Mouse (Mus musculus) C2C12 (cell line): ENCODE results near the gene Adm2.

Source experiments
- CEBPB ChIP-seq: IDR thresholded peaks from one replicate; pipeline ENCODE4 v1.6.1; 2011; ENCODE audit warnings: low read depth, mild to moderate bottlenecking, control low read depth, moderate library complexity
- CTCF ChIP-seq: IDR thresholded peaks from one replicate; pipeline ENCODE4 v1.5.1; 2011; ENCODE audit not compliant: control insufficient read depth, insufficient read depth, insufficient read length
- FOSL1 ChIP-seq: IDR thresholded peaks from one replicate; pipeline ENCODE4 v1.8.0; 2011; ENCODE audit warnings: mild to moderate bottlenecking, low read length; ENCODE audit not compliant: poor library complexity, insufficient read depth, severe bottlenecking
- MAX ChIP-seq: IDR thresholded peaks from one replicate; pipeline ENCODE4 v1.6.1; 2011; ENCODE audit warnings: mild to moderate bottlenecking, control low read depth
- MYOD1 ChIP-seq: IDR thresholded peaks from one replicate; pipeline ENCODE4 v1.6.1; 2011; ENCODE audit warnings: low read depth; ENCODE audit not compliant: control insufficient read depth, insufficient read length
- MYOG ChIP-seq: IDR thresholded peaks from one replicate; pipeline ENCODE4 v1.6.1; 2011; ENCODE audit not compliant: control insufficient read depth, insufficient read length; ENCODE audit errors: extremely low read depth
- USF1 ChIP-seq: IDR thresholded peaks from one replicate; pipeline ENCODE4 v1.6.1; 2011; ENCODE audit warnings: low read depth, mild to moderate bottlenecking, control low read depth, moderate library complexity

DNA sequence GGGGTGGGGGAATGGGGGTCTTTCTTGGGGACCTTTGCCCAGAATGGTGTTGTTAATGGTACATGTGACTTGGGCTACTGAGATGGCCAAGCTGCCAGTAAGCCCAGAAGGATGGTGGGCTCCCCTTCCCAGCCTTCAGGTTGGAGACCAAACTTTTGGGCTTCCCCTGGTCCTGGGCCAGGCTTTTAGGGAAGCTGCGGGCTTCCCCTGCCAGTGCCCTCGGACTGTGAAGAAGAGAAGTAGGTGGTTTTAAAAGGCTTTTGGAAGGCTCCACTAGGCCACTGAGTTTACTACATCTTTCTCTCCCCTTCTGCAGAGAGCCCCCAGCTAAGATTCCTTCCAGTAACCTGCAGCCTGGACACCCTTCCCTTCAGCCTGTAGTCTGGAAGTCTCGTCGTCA, 1.1 kb downstream of the Adm2 start:
- TF ChIP-seq CTCF (no peak), MAX (no peak), USF1 (no peak), CEBPB (no peak), MYOG (no peak), MYOD1 (no peak), FOSL1 (no peak)
